Mouse (Mus musculus): Measurements from ENCODE around the gene Polr2l. TPM values are rescaled to one million over a fixed set of nuclear protein-coding genes. Genes with fewer than 3 reads are reported as not detected.

The Polr2l gene
- 73.2 and 78.0 TPM in 2 replicates for polyA plus RNA-seq (2014; fragmentation: Nextera tagmentation; extraction: Ambion mirVana)

- H3K4me3 ChIP-seq (ENCODE audit: control insufficient read depth in 1 of 2, insufficient read depth in 1 of 2, low read depth in 1 of 2, low read length in 2 of 2), result peak within 1 kb of the TSS; percentile 81 to 86
Measured at GRCm38 (mm10) chr7:141475011-141475804, at the start of gene Polr2l, which contains the start of gene Tspan4. Polr2l (minus strand) TSS chr7:141475132. Tspan4 (plus strand) TSS chr7:141475240.

GRCm38 (mm10) chr7:141524271-141524670 lies 49.3 kb upstream of the Polr2l start:
- Histone ChIP-seq H3K36me3 (ENCODE audit: control insufficient read depth, insufficient read depth, low read length) (peaks cover 37% of the 10 kb centered on the region), H3K27me3 (ENCODE audit: control insufficient read depth, insufficient read depth, low read length) (no peaks in the 10 kb centered on the region), H3K9me3 (ENCODE audit: control insufficient read depth, low read length) (no peaks in the 10 kb centered on the region), H3K4me2 (ENCODE audit: low read length) (no peak overlapping the region), H3K9ac (ENCODE audit: low read length) (no peak overlapping the region), H3K4me3 (ENCODE audit: control insufficient read depth in 1 of 2, insufficient read depth in 1 of 2, low read depth in 1 of 2, low read length in 2 of 2) (no peak overlapping the region), H3K27ac (replicated peaks in 1 of 2; ENCODE audit: control insufficient read depth in 1 of 2, insufficient read depth in 1 of 2, low read depth in 2 of 2, low read length in 2 of 2) (no peak overlapping the region), H3K4me1 (ENCODE audit: control insufficient read depth in 2 of 2, insufficient read depth in 2 of 2, low read length in 2 of 2) (peaks cover 5 to 8% of the 10 kb centered on the region in 2 experiments)
- ATAC-seq (ENCODE audit: insufficient number of reproducible peaks, insufficient read depth, low FRiP score, low read depth), result no peak
- 82% methylated on average over 4 of the region's 4 CpGs for WGBS

More at GRCm38 (mm10) chr7:141475011-141475804, at the start of gene Polr2l, which contains the start of gene Tspan4:
- Histone ChIP-seq H3K9ac (ENCODE audit: low read length) (peak within 1 kb of the TSS; percentile 86), H3K27ac (replicated peaks in 1 of 2; ENCODE audit: control insufficient read depth in 1 of 2, insufficient read depth in 1 of 2, low read depth in 2 of 2, low read length in 2 of 2) (peak within 1 kb of the TSS; percentile 95 to 98), H3K27me3 (ENCODE audit: control insufficient read depth, insufficient read depth, low read length) (no peaks in the 10 kb centered on the region), H3K36me3 (ENCODE audit: control insufficient read depth, insufficient read depth, low read length) (peaks cover 27% of the 10 kb centered on the region), H3K9me3 (ENCODE audit: control insufficient read depth, low read length) (no peaks in the 10 kb centered on the region), H3K4me1 (ENCODE audit: control insufficient read depth in 2 of 2, insufficient read depth in 2 of 2, low read length in 2 of 2) (peaks cover 32 to 42% of the 10 kb centered on the region in 2 experiments), H3K4me2 (ENCODE audit: low read length) (peak within 1 kb of the TSS; percentile 97)
- ATAC-seq (ENCODE audit: insufficient number of reproducible peaks, insufficient read depth, low FRiP score, low read depth), result peak; percentile 51
- WGBS, result under 1% methylated on average over 85 of the region's 87 CpGs

- no peaks in the 10 kb centered on the region for H3K27me3 ChIP-seq (ENCODE audit: control insufficient read depth, insufficient read depth, low read length)
- 51% methylated on average over 4 of the region's 4 CpGs for WGBS
- peaks cover 24% of the 10 kb centered on the region for H3K36me3 ChIP-seq (ENCODE audit: control insufficient read depth, insufficient read depth, low read length)
- H3K9ac ChIP-seq (ENCODE audit: low read length), result no peak overlapping the region
- H3K27ac ChIP-seq (replicated peaks in 1 of 2; ENCODE audit: control insufficient read depth in 1 of 2, insufficient read depth in 1 of 2, low read depth in 2 of 2, low read length in 2 of 2), result no peak overlapping the region
- H3K4me2 ChIP-seq (ENCODE audit: low read length), result no peak overlapping the region
- no peaks in the 10 kb centered on the region for H3K9me3 ChIP-seq (ENCODE audit: control insufficient read depth, low read length)
- no peak overlapping the region for H3K4me3 ChIP-seq (ENCODE audit: control insufficient read depth in 1 of 2, insufficient read depth in 1 of 2, low read depth in 1 of 2, low read length in 2 of 2)
- H3K4me1 ChIP-seq (ENCODE audit: control insufficient read depth in 2 of 2, insufficient read depth in 2 of 2, low read length in 2 of 2), result peaks cover 13 to 21% of the 10 kb centered on the region in 2 experiments
- ATAC-seq (ENCODE audit: insufficient number of reproducible peaks, insufficient read depth, low FRiP score, low read depth), result no peak
Measured at GRCm38 (mm10) chr7:141523007-141523406, 48.1 kb upstream of the Polr2l start.

GRCm38 (mm10) chr7:141519795-141520194 lies 44.9 kb upstream of the Polr2l start:
- H3K9ac ChIP-seq (ENCODE audit: low read length), result no peak overlapping the region
- no peaks in the 10 kb centered on the region for H3K27me3 ChIP-seq (ENCODE audit: control insufficient read depth, insufficient read depth, low read length)
- H3K27ac ChIP-seq (replicated peaks in 1 of 2; ENCODE audit: control insufficient read depth in 1 of 2, insufficient read depth in 1 of 2, low read depth in 2 of 2, low read length in 2 of 2), result peak overlapping the region in 1 of 2 experiments; percentile 71; a peak in 2 of 4 replicates
- 56% methylated on average over 1 of the region's 1 CpGs for WGBS
- H3K36me3 ChIP-seq (ENCODE audit: control insufficient read depth, insufficient read depth, low read length), result peaks cover 11% of the 10 kb centered on the region
- no peak for ATAC-seq (ENCODE audit: insufficient number of reproducible peaks, insufficient read depth, low FRiP score, low read depth)
- H3K4me1 ChIP-seq (ENCODE audit: control insufficient read depth in 2 of 2, insufficient read depth in 2 of 2, low read length in 2 of 2), result peaks cover 13 to 21% of the 10 kb centered on the region in 2 experiments
- H3K4me3 ChIP-seq (ENCODE audit: control insufficient read depth in 1 of 2, insufficient read depth in 1 of 2, low read depth in 1 of 2, low read length in 2 of 2), result no peak overlapping the region
- no peaks in the 10 kb centered on the region for H3K9me3 ChIP-seq (ENCODE audit: control insufficient read depth, low read length)
- no peak overlapping the region for H3K4me2 ChIP-seq (ENCODE audit: low read length)

- Histone ChIP-seq H3K27ac (replicated peaks in 1 of 2; ENCODE audit: control insufficient read depth in 1 of 2, insufficient read depth in 1 of 2, low read depth in 2 of 2, low read length in 2 of 2) (peak overlapping the region; percentile 66 to 71), H3K27me3 (ENCODE audit: control insufficient read depth, insufficient read depth, low read length) (no peaks in the 10 kb centered on the region), H3K4me3 (ENCODE audit: control insufficient read depth in 1 of 2, insufficient read depth in 1 of 2, low read depth in 1 of 2, low read length in 2 of 2) (no peak overlapping the region), H3K4me1 (ENCODE audit: control insufficient read depth in 2 of 2, insufficient read depth in 2 of 2, low read length in 2 of 2) (peaks cover 13 to 21% of the 10 kb centered on the region in 2 experiments), H3K4me2 (ENCODE audit: low read length) (no peak overlapping the region), H3K9me3 (ENCODE audit: control insufficient read depth, low read length) (no peaks in the 10 kb centered on the region), H3K36me3 (ENCODE audit: control insufficient read depth, insufficient read depth, low read length) (peaks cover 11% of the 10 kb centered on the region), H3K9ac (ENCODE audit: low read length) (no peak overlapping the region)
- WGBS, result 28% methylated on average over 3 of the region's 3 CpGs
- peak; percentile 65; the same call in 1 of the 2 replicates for ATAC-seq (ENCODE audit: insufficient number of reproducible peaks, insufficient read depth, low FRiP score, low read depth)
Measured at GRCm38 (mm10) chr7:141518926-141519325, 44.0 kb upstream of the Polr2l start.

- H3K4me1 ChIP-seq (ENCODE audit: control insufficient read depth in 2 of 2, insufficient read depth in 2 of 2, low read length in 2 of 2), result peaks cover 13 to 21% of the 10 kb centered on the region in 2 experiments
- H3K4me2 ChIP-seq (ENCODE audit: low read length), result no peak overlapping the region
- 88% methylated on average over 5 of the region's 5 CpGs for WGBS
- H3K9me3 ChIP-seq (ENCODE audit: control insufficient read depth, low read length), result no peaks in the 10 kb centered on the region
- ATAC-seq (ENCODE audit: insufficient number of reproducible peaks, insufficient read depth, low FRiP score, low read depth), result no peak
- no peaks in the 10 kb centered on the region for H3K27me3 ChIP-seq (ENCODE audit: control insufficient read depth, insufficient read depth, low read length)
- peaks cover 17% of the 10 kb centered on the region for H3K36me3 ChIP-seq (ENCODE audit: control insufficient read depth, insufficient read depth, low read length)
- H3K4me3 ChIP-seq (ENCODE audit: control insufficient read depth in 1 of 2, insufficient read depth in 1 of 2, low read depth in 1 of 2, low read length in 2 of 2), result no peak overlapping the region
- H3K9ac ChIP-seq (ENCODE audit: low read length), result no peak overlapping the region
- peak overlapping the region in 1 of 2 experiments; percentile 71; a peak in 1 of 4 replicates for H3K27ac ChIP-seq (replicated peaks in 1 of 2; ENCODE audit: control insufficient read depth in 1 of 2, insufficient read depth in 1 of 2, low read depth in 2 of 2, low read length in 2 of 2)
Measured at GRCm38 (mm10) chr7:141518296-141518695, 43.4 kb upstream of the Polr2l start.

GRCm38 (mm10) chr7:141517638-141518037 lies 42.7 kb upstream of the Polr2l start:
- ATAC-seq (ENCODE audit: insufficient number of reproducible peaks, insufficient read depth, low FRiP score, low read depth), result no peak
- no peaks in the 10 kb centered on the region for H3K27me3 ChIP-seq (ENCODE audit: control insufficient read depth, insufficient read depth, low read length)
- WGBS, result 75% methylated on average over 4 of the region's 4 CpGs
- H3K27ac ChIP-seq (replicated peaks in 1 of 2; ENCODE audit: control insufficient read depth in 1 of 2, insufficient read depth in 1 of 2, low read depth in 2 of 2, low read length in 2 of 2), result no peak overlapping the region
- peaks cover 13 to 21% of the 10 kb centered on the region in 2 experiments for H3K4me1 ChIP-seq (ENCODE audit: control insufficient read depth in 2 of 2, insufficient read depth in 2 of 2, low read length in 2 of 2)
- no peak overlapping the region for H3K4me3 ChIP-seq (ENCODE audit: control insufficient read depth in 1 of 2, insufficient read depth in 1 of 2, low read depth in 1 of 2, low read length in 2 of 2)
- peaks cover 17% of the 10 kb centered on the region for H3K36me3 ChIP-seq (ENCODE audit: control insufficient read depth, insufficient read depth, low read length)
- H3K4me2 ChIP-seq (ENCODE audit: low read length), result no peak overlapping the region
- no peaks in the 10 kb centered on the region for H3K9me3 ChIP-seq (ENCODE audit: control insufficient read depth, low read length)
- no peak overlapping the region for H3K9ac ChIP-seq (ENCODE audit: low read length)
